Mouse (Mus musculus): ENCODE data around the gene Ofcc1.

- TF ChIP-seq EP300 (IDR thresholded peaks at IDR 0.05) (no peak), CTCF (IDR thresholded peaks at IDR 0.05) (no peak)
These were observed 405.2 kb downstream of the Ofcc1 start for GRCm38 (mm10) chr13:39956017-39956416.
